Mouse (Mus musculus) kidney, adult 2 months (tissue): ENCODE measurements around the gene Depdc7.
A peak's percentile ranks its signal among the peaks of the same experiment; 100 is the strongest.

Source experiments
- CTCF ChIP-seq: fragments of 200-500 bp; conservative IDR thresholded peaks from 2 replicates; pipeline ENCODE4 v1.5.1; 2011; ENCODE audit warnings: low read depth, mild to moderate bottlenecking, control low read depth, low read length, moderate library complexity, mixed read lengths; ENCODE audit not compliant: insufficient read depth, insufficient read length
- POLR2A ChIP-seq: fragments of 200-500 bp; IDR thresholded peaks from one replicate; pipeline ENCODE4 v1.6.1; 2011; ENCODE audit warnings: low read depth, low read length, control low read depth

DNA sequence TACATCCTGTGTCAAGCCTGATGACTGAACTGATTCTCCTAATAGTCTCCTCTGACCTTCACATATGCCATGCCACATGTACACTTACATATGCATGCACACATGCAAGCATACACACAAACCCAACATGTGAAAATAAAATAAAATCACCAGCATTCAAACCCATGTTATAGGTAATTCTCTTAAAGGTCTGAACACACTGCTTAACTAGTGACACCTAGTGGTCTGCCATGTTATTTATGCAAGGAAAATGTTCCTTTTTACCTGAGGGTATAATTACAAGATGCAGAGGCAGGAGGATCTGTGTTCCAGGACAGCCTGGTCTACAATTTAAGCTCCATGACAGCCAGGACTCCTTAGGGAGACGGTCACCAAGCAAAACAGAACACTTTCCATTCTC is 32.1 kb upstream of the Depdc7 start:
- TF ChIP-seq CTCF (0 out of 2 replicates have a peak, but pooled peaks have one; percentile 15), POLR2A (no peak)
